Mouse (Mus musculus) brain, embryonic 18.5 days (tissue): ENCODE data around the gene Cfp.

Experiments used
- DNase-seq: peaks from one replicate; pipeline ENCODE4 v3.0.0-alpha.2; 2012; ENCODE audit warnings: low read depth, low spot score

Cfp gene

GRCm38 (mm10) chrX:20931364-20931763 is at the start of gene Cfp:
Gene Cfp, minus strand, starts transcription at chrX:20931555.
- DNase-seq: no peak

- DNase-seq: no peak
Measured at GRCm38 (mm10) chrX:20980901-20981300, 49.5 kb upstream of the Cfp start.

GRCm38 (mm10) chrX:20961477-20962378 is 30.4 kb upstream of the Cfp start, which contains the start of gene Uxt:
Gene Uxt, minus strand, starts transcription at chrX:20962017.
- peak; percentile 76 for DNase-seq

GRCm38 (mm10) chrX:20950191-20950880 is 19.0 kb upstream of the Cfp start, which contains the start of gene Elk1:
Gene Elk1, minus strand, starts transcription at chrX:20950608.
- DNase-seq: peak; percentile 88

- no peak for DNase-seq
Measured at GRCm38 (mm10) chrX:20946055-20946454, 14.7 kb upstream of the Cfp start.

- DNase-seq: no peak
Measured at GRCm38 (mm10) chrX:20931963-20932362, 608 bp upstream of the Cfp start.

- DNase-seq: no peak
Measured at GRCm38 (mm10) chrX:20929859-20930258, 1.5 kb downstream of the Cfp start.

GRCm38 (mm10) chrX:20924976-20925375 is 6.4 kb downstream of the Cfp start:
- no peak for DNase-seq

GRCm38 (mm10) chrX:20923506-20923905 is 7.8 kb downstream of the Cfp start:
- DNase-seq: no peak

- DNase-seq: no peak
Measured at GRCm38 (mm10) chrX:20921366-20921765, 10.0 kb downstream of the Cfp start.

- DNase-seq: peak; percentile 86
Measured at GRCm38 (mm10) chrX:20920844-20921364, 10.5 kb downstream of the Cfp start, which contains the start of gene Syn1. Gene Syn1, minus strand, starts transcription at chrX:20921004.

- DNase-seq: no peak
Measured at GRCm38 (mm10) chrX:20920249-20920843, 11.0 kb downstream of the Cfp start.

GRCm38 (mm10) chrX:20915075-20915474 is 16.3 kb downstream of the Cfp start:
- DNase-seq: no peak

- DNase-seq: no peak
Measured at GRCm38 (mm10) chrX:20913726-20914125, 17.6 kb downstream of the Cfp start.

- no peak for DNase-seq
Measured at GRCm38 (mm10) chrX:20910074-20910473, 21.3 kb downstream of the Cfp start.
